Mouse (Mus musculus): ENCODE data around the gene Hoxd12.

GRCm38 (mm10) chr2:74680561-74681398 lies 6.0 kb downstream of the Hoxd12 start:
- TF ChIP-seq POLR2A (IDR thresholded peaks at IDR 0.05; ENCODE audit: borderline replicate concordance, control insufficient read depth, low read depth, low read length) (no peak), CTCF (IDR thresholded peaks at IDR 0.05; ENCODE audit: control insufficient read depth, insufficient read depth, low read length) (no peak)
